Mouse (Mus musculus): ENCODE results near the gene Porcn.
A peak's percentile ranks its signal among the peaks of the same experiment; 100 is the strongest.

The Porcn gene

DNA sequence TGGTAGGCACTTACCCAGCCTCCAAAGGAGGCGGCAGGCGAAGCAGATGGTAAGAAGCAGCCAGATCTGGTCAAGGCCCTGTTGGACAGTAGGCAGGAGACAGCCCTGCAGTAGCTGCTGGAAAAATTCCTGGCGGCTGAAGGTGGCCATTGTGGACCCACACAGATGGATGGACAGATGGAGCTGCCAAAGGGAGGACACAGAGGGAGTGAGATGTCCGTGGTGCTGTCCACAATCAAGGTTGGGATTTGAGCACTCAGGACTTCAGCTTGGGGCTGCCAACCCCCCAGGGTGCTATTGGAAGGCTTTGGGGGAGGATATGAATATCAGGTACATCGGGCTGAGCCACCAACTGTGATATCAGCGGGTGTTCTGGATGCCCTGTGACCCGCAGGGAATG, 774 bp downstream of the Porcn start:
- no peak for DNase-seq

DNA sequence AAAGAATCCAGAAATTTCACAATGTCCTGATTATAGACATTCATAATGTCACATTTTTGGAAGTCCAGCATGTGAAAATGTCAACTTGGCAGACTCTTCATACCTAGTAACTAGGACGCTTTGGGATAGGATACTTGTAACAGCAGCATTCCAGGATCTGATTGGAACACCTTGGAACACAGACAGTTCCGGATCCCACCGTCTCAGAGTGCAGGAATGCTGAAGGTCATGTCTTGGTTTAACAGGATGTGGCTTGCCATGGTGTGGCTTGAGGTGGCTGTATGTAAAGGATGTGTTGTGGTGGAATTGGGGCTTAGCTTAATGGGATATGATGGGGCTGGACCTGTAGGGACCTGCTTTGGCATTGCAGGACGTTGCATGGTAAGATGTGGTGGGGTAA, 1.2 kb downstream of the Porcn start:
- no peak for DNase-seq

DNA sequence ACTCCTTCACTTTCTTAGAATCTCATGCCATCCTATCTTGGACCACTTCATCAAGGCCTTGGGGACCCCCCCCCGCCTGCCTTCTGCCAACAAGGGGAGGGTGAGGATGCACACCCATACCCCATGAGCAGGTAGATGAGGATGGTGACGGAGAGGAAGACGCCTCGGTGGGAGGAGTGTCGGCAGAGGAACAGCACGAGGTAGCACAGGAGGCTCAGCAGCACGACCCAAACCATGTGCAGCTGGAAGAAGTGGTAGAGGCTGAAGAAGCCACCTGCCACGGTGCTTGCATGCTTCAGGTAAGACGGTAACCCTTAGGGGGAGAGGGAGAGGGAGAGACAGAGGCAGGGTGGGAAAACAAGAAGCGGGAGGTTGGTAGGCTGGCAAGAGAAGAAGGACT, 2.2 kb downstream of the Porcn start:
- no peak for DNase-seq

DNA sequence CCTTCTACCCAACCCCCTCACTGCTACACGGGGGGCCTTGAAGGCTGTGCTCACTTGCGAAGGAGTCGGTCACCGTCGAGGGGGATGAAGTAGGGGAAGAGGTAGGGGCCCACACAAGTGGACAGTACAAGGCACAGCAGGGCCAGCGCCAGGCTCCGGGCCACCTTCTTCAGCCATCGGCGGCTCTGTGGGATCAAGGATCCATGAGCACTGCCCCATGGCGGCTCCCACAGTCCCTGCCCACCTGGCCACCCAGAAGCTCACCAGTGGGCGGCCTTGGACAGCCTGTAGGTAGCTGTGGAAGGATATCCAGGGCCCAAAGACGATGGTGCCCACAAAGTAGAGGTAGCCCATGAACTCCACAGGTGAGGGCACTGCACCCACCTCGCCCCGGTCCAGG, 3.2 kb downstream of the Porcn start:
- no peak for DNase-seq

DNA sequence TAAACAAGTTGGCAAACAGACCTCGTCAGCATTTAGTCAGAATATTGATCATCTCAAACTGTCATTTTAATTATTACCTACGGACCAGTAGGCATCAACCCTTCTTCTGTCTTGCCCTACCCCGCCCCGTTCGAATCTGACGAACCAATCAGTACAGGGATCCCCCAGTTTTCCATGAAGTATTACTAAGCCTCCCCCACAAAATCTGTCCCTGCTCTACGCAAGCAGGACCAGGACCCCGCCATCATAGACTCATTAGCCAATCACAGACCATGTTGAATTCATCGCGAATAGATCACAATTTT, 13.0 kb downstream of the Porcn start, which contains the start of gene Ebp:
Gene Ebp (minus strand): TSS at position 94 of the 305 bp plus-strand sequence.
- peak; percentile 26 for DNase-seq

DNA sequence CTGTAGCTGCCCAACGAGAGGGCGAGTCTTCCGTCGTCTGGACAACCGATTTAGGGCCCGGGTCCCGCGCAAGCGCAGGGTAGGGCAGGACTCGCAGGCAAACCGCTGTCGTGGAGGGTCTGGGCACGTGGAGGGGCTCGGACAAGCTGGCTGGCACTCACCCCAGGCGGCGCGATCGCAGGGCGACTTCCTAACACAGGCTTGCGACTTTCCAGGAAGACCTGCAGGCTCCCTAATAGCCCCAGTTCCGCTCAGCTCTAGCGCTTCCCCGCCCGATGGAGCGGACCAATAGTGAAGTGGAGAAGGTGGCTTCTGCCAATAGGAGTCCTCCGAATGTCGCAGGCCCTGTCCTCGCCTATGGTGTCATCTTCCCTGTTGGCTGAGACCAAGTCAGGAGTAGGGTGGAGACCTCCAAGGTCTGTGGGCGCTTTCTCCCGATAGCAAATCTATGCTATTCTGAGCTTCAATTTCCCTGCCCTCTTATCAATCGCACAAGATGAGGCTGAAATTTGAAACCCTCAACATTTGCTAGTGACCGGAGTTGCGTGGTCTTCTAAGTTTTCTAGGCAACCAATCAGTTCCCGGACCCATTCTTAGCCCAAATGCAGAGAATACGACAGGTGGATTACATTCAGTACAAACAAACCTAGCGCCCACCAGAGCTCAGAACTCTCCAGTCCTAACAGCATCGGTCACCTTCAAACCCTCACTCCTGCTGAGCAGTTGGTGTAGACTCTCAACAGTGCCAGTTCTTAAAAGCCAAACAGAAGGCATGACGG, 13.5 kb downstream of the Porcn start:
- peak; percentile 88 for DNase-seq

DNA sequence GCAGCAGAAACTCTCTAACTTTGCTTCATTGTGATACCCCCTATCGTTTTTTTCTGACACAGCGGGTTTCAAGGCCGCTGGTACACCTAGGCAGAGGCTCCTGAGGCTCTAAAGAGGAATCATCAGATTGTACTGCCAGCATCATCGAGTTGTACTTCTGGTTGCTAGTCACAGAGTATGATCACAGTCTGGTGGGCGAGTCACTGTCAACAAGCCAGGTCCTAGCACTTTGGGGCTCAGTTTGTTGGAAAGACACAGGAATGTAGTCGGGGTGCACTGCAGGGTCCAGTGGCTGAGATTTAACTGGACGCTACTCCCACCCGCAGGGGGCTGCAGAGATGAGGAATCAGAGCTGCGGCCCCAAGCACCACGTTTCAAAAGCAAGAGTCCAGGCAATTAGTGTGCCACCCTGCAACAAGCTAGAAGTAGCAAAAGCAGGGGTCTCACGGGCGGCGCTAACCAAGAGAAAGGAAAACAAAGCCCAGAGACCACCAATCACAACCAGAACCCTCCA, 14.1 kb downstream of the Porcn start:
- no peak for DNase-seq

DNA sequence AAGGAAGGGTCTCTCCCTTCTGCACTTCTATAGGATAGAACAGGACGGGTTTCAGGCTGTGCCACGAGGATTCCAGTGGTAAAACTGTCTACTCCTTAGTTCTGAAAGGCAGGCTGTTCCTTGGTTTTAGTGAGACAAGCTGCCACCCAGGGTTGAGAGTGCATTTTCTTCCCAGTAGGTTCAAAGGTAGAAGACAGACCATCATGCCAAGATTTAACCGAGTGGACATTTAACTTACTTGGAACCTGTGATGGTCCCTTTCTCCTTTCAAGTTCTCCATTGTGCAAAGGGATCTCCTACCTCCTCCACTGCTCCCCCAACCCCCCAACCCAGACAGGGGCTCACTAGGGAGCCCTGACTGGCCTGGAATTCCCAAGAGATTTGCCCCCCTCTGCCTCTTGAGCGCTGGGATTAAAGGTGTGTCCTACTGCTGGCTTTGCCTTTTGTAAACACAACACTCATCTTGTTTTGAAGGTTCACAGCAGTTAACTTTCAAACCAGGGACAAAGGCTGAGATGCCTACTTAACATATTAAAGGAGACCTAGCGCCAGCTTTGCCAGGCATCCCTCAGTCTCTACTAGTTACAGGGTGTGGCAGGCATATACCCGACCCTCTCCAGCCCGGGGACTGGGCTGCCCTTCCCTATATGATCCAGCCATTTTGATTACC, 23.3 kb downstream of the Porcn start:
- no peak for DNase-seq

DNA sequence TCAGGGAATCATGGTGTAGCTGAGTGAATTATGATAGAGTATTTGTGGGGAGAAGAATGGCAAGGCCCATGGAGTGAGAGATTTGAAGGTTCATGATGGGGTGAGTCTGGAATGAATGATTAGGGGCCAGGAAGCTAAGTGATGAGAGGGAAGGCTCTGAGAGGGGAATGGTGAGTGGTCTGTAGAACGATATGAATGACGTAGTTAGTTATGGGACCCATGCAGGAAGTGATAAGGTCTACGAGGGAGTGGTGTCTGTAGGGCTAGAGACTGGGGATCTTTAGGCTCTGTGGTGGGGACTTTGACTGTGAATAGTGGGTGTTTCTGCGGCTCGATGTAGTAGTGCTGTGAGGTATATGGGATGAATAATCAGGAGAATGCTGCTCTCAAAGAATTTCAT, 26.7 kb downstream of the Porcn start:
- no peak for DNase-seq

DNA sequence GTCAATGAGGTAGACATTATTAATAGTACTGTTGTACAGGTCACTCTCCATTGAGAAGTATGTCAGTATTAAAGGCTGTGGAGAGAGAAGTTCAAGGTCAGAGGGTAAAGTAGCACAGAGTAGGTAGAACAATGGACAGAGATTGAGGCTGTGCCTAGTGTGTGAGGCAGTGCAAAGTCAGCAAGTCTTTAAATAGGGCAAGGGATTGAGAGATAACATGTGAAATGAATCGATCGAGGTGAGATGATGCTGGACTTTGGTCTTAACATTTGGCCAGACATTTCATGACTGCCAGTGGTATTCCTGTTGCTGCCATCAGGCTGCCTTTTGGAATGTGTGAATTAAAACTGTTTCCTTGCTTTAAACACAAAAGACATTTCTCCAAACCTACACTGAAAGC, 27.5 kb downstream of the Porcn start:
- DNase-seq = no peak

DNA sequence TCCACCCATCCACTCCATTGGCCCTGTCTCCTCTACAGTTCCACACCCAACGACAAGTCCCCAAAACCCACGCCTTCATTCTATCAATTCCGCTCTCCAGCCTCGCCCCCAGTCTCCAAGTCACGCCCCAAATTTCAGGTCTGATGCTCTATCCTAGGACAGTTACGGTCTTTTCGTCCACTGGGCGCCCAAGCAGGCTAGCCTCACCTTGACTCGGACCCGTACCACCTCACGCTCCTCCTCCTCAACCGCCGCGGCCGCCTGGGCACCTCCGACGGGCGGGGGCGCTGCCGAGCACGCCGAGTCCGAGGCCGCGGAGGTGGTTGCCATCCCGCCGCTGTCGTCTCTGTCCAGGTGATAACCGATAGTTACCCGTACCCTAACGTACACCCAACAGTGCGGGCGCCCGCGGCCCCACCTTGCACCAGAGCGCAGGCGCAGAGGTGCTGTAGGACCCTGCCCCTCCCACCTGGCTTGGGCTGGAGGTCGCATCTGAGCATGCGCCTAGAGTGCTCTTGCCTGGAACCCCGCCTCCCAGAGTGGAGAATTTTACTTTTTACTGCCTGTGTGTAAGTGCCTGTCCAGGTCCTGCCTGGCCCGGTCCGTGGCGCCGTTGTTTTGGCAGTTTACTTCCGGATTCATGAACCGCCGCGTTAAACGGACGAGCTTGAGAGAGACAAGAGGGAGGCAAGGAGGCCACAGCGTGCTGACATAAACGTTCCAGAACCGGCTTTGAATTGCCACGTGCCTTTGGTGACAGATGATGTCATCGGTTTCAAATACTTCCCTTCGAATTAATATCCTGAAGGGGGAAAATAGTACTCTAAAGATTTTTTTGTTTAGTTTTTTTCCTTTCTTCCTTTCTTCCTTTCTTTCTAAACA, 30.6 kb downstream of the Porcn start, which contains the start of gene Tbc1d25:
Gene Tbc1d25 (minus strand): TSS at position 678 of the 882 bp plus-strand sequence.
- DNase-seq = peak; percentile 94

DNA sequence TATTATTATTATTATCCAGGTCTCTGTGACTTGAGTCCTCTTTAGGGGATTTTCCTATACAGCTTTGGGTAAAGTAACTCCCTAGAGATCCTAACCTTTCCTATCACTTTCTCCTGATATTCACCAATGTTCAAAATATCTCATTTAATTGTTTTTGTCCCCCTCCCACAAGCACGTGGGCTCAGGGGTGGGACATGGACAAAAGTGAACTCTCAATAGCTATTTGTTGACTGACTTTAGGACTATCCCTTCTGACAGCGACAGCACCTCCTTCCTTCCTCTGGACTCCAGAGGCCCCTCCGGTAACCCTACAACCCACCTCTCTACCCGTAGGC, 31.2 kb downstream of the Porcn start:
- no peak for DNase-seq

DNA sequence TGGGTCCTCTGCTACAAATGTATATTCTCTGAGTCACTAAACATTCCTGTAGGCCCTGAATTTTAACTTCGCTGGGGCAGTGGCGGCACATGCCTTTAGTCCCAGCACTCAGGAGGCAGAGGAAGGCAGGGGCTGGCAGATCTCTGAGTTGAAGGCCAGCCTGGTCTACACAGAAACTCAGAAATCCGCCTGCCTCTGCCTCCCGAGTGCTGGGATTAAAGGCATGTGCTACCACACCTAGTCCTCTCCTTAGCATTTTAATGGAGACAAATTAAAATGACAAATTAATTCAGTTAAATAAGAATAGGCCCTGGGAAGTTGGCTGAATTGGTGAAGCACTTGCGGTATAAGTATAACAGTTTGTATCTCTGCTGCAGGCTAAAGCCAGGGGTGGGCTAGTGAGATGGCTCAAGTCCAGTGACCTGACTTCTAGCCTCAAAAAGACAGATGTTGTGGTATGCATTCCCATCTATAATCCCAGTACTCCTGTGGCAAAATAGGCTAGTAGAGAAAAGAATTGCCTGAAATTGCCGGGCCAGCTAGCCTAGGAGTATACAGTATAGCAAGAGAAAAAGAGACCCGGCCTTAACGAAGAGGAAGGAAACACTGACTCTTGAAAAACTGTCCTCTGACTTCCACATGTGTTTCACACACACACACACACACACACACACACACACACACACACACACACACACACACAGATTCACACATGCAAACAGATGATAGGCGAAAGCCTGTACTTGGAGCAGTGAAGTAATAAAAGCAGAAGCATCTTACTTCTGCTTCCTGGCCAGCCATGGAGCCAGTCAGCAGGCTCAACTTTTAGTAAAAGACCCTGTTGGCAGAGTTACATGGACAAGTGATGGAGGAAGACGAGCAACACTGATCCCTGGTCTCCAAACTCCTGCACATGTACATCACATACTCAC, 38.3 kb downstream of the Porcn start:
- peak; percentile 13 for DNase-seq

DNA sequence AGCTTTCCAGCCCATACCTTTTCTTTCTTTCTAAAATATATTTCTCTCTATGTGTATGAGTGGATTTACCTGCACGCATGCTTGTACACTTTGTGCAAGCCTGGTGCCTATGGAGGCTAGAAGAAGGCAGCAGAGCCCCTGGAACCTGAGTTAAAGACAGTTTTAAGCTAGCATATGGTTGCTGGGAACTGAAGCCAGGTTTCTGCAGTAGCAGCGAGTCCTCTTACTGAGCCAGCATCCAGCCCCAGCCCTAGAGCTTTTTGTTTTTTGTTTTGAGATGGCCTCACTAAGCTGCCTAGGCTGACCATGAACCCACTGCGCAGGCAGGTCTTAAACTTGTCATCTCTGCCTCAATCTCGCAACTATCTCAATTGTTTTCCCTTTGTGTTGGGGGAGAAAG, 41.9 kb downstream of the Porcn start:
- no peak for DNase-seq

DNA sequence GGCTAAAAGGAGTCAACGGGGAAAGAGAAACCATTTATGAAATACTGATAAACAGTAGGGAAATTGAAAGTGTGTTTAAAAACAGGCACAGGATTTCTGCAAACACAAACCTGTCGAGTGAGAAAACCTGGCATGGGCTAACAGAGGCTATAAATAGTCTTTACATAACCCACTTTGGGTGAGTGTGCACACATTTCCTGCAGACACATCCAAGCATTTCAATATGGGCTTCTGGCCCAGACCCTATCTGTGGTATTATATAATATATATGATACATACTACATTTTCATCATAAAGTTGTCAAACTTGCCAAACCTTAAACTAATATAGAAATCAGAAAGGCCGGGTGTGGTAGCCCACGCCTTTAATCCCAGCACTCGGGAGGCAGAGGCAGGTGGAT, 43.2 kb downstream of the Porcn start:
- DNase-seq = peak; percentile 58

DNA sequence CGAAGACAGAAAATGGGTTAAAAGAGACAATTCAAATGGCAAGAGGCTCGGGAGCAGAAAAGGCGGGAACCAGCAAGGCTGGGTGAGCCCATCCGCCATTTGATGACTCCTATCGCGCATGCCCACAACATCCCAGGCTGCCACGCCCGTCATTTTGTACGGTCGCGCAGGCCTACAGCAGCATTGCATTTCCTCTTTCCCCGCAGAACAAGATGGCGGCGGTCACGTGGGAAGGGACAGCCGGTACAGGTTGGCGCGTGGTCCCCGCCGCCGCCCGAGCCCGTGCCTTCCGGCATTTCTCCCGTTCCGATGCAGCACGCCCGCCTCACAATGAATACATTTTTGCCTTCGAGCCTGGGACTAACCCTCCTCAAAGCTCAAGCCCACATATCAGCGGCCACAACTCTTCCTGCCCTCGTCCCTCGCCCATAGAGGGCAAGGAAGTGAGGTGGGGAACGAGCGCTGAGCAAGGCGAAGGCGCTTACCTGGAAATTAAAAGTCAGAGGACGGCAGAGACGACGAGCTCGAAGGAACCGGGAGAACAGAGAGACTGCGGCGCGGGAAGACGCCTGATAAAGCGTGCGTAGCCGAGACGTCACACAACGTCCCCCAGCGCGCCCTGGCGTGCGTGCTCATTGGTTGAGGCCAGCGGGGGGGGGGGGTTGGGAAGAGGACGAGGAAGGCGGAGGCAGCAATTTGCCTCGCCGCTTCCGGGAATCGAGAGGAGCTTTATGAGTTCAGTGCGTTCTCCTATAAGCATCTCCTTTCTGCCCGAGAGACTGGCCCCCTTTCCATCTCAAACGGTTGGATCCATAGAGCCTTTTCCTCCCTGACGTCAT, 61.0 kb downstream of the Porcn start, which contains the start of gene Rbm3:
Gene Rbm3 (minus strand): TSS at position 728 of the 839 bp plus-strand sequence.
- DNase-seq = peak; percentile 93
